Mouse (Mus musculus) cerebellum, postnatal 14 days (tissue): Measurements from ENCODE around the gene Etv6.

ENCODE experiments used
- DNase-seq, 2 experiments: peaks; one replicate each; pipeline ENCODE4 v3.0.0; 2021; ENCODE audit warnings: mixed read lengths in 2 of 2

Gene Etv6

GRCm38 (mm10) chr6:134113168-134113567 is 77.7 kb downstream of the Etv6 start:
- no peak for DNase-seq

DNA sequence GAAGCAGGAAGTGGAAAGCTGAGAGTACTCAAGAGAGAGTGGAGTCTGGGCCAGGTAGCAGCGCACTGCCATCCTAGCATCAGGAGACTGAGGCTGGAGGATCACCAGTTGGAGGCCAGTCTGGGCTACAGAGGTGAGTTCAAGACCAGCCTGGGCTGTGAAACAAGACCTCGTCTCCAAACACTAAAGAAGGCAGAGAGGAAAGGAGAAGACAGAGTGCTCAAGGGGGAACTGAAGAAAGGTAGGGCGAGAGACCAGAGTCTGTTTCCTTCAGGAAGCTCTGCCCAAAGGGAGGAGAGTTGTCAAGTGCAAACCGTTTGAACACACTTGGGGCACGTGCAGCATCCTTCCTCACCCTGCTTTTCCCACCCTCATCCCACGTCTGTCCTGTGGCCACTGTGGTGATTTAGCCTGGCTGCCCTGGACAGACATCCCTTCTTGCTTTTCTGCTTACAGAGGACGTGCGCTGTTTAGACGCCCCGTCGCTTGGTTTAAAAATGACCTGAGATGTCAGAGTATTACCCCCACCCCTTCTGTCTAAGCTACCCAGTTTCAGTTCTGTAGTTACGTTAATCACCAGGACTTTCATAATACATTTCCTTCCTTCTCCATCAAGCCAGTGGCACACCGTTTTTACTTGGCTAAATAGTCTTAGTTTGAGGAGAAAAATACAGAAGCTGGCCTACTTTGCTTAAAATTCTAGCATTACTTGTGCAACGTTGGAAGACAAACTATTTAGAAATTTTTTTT is 79.9 kb downstream of the Etv6 start:
- no peak for DNase-seq

DNA sequence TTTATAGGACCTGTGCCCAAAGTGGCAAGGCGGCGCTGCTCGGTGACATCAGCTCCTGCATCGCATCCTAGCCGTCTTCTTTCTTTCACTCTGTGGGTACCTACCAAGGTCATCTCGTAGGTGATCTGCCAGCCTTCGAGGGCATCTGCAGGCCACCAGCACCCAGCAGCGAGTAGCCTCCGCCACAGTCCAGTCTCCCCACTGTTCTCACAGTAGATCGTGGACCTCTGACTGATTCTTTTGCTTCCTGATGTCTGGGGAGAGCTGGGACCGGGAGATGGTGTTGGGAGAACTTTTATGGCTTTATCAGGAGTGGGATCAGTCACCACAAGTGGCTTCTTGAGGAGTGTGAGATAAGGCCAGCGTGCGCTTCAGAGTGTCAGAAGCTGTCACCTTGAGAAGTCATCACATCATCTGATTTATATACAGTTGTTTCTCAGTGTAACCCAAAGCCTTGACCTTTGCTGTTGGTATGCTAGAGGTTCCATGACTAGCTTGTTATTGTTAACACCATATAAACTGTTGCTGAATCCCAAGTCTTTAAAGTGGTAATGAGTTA is 82.0 kb downstream of the Etv6 start:
- no peak for DNase-seq

DNA sequence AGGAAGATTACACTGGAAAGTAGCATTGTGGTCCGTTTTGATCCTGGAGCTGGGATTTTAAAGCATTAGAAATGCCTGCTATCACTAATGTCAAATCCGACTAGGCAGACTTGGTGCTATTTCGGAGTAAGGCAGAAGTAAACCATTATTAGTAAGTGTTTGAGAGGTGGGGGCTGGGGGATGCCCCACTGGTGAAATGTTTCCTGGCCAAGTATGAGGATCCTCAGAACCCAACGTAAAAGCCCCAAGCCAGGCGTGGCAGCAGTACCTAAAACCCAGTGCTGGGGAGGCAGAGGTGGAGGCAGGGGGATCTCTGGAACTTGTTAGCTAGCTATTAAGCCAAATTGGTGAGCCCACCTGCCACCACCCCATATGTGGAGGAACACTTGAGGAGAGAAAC is 83.0 kb downstream of the Etv6 start:
- no peak for DNase-seq

DNA sequence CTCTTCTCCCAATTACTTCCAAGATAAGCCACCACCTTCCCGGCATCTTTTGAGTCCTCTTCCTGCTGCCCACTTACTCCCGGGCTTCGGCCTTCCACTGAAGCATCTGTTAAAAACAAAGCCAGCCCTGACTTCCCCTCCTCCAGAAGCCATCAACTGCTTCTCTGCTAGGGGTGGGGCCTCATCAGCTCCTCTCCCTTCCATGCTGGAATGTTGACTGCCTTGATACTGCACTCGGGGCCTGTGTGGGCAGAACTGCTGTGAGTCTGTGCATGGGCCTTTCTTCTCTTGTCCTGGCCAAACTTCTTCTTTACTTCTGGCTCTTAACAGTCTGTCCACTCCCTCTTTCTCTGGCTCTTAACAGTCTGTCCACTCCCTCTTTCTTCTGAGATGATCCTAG is 83.6 kb downstream of the Etv6 start:
- DNase-seq, result no peak

GRCm38 (mm10) chr6:134120227-134120626 is 84.7 kb downstream of the Etv6 start:
- DNase-seq, result no peak

DNA sequence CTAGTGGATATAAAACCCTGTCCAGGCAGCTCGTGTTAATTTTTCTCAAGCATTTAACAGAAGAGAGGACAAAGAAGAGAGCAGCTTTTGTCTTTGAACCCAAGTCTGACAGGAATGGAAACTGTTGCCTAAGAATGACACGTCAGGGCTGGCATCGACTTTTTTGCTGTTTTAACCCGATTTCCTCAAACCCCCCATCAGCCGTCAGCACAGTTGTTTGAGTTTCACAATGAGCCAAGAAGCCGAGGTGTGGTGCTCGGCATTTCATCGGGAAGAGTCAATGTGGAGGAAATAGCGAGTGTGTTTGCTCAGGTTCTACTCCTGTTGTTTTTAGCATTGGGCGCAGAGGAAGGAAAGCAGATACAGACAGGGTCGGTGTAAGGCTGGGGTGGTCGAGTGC is 85.2 kb downstream of the Etv6 start:
- DNase-seq, result no peak

GRCm38 (mm10) chr6:134122945-134123344 is 87.4 kb downstream of the Etv6 start:
- DNase-seq, result no peak

DNA sequence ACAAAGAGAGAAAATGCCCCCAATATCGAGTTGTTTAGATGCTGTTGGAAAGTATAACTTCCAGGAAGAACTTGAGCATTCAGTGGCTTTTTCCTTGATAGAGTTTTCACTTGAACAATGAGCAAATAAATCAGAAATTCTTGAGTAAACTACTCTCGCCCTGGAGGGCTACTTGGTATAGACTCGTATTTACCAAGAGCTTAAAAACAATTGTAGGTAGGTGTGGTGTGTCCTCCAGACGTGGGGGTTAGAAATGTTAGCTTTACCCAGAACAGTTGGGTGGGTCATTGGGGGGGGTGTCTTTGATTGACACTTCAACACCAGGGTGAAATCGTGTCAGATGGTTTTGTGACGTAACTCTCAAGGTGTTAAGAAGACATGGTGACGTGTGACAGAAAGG is 88.0 kb downstream of the Etv6 start:
- no peak for DNase-seq

GRCm38 (mm10) chr6:134124256-134124655 is 88.8 kb downstream of the Etv6 start:
- DNase-seq, result no peak

DNA sequence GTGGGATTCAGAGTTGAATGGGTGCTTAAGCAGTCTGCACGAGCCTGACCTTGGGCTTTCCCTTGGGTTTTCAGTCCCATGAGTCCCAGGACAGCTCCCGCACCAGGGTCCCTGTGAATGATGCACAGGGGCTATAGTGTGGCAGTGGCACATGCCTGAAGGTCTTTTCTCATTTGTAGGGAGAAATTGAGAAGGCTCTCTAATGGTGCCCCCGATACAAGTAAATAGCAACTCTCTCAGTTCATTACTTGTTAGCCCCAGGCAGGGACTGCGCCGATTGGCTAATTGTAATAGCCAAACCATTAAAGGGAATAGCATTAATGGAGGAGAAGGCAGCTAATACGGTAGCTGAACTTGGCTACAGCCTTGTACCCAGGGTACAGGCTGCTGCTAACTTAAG is 92.5 kb downstream of the Etv6 start:
- no peak for DNase-seq

DNA sequence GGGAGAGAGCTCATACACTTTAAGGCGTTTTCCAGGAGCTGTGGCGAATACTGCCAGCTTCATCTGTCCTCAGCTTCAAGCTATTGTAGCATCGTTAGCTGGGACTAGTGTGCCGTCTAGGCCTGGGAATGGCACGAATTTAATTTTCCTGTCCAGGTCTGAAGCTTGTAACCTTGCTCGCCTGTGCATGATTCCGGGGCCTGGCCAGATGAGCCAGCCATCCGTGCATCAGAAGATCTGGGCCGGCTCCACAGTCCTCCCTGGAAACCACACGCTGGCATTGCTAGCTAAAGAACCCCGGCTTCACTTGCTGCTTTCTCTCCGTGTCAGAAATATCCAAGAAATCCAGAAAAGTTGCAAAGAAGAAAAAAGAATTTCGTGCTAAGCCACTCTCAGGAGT is 93.1 kb downstream of the Etv6 start:
- no peak for DNase-seq

GRCm38 (mm10) chr6:134129848-134130247 is 94.3 kb downstream of the Etv6 start:
- no peak for DNase-seq

DNA sequence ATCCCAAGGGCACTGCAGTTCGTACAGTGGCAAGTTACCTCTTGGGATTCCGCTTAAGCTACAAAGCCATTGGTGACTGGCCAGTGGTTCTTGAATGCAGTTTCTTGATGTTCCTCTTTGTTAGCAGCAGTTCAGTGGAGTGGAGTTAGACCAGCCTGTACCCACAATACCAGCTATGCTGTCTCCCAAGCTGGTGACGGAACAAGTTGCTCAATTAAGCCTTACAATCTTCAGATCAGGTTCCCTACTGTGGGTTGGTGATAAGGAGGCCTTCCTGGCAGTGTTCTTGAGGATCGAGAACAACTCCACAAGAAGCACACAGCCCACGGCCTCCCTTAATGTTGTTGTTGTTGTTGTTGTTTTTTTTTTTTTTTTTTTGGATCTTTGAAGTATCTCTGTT is 95.3 kb downstream of the Etv6 start:
- DNase-seq, result no peak

GRCm38 (mm10) chr6:134131601-134132000 is 96.1 kb downstream of the Etv6 start:
- DNase-seq, result no peak

DNA sequence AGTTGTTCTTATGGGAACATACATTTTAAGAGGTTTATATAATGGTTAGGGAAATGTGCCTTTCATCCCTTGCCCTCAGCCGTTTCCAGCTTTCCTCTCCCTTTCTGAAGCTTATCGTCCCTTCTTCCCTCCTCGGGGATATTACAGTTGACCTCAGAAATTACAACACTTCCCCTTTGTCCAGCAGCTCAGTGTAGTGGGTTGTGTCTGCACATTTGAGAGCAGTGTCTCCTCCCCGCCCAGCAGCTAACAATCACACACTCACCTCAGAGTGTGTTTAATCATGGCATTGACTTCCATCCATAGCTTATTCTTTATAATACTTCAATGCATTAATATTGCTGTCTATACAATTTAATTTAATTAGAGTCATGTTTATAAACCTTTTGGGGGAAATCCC is 98.3 kb downstream of the Etv6 start:
- no peak for DNase-seq

DNA sequence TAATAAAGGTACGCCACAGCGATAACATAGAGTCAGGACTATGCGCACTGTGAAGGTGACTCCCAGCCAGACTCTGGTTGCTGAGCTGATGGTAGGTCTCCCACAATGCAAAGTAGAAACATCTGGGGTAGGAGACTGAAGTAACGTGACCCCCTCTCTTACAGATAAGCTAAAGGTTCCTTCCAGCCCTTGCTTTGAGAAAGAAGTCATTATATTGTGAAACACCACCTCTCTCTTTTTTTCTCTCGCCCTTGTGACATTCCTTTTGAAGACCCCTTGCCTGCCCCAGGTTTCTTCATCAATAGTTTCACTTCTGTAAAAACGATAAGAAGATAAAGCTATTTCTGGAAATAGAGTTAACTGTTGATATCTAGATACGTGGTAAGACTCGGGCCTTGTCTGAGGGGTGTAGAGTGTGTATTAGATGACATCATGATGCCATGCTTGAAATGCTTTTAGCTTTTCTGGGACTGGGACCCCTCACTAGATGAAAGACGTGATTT is 99.4 kb downstream of the Etv6 start:
- no peak for DNase-seq

DNA sequence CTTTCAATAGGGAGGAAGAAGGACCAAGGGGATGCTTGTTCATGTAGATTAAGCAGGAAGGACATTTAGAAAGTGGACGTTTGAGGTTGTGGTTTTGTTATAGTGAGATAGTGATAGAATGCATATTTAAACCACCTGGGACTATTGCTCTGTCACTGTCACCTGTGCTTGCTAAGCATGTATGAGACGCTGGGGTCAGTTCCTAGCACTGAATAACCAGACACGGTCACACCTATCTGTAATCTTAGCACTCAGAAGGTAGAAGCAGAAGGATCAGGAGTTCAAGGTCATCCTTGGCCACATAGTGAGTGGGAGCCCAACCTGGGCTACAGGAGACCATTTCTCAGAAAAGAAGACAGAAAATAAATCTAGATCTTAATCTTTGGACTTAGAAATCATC is 100.8 kb downstream of the Etv6 start:
- no peak for DNase-seq

DNA sequence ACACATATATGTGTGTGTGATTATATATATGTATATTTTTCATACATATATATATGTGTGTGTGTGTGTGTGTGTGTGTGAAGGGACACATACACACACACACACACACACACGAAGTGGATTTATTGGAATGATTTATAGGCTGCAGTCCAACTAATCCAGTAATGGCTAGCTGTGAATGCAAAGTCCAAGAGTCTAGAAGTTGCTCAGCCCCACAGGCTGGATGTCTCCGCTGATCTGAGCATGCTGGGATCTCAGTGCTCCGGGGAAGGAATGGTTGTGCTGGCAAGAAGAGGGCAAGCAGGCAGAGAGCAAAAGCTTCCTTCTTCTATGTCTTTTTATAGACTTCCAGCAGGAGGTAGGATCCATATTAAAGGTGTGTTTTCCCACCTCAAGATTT is 103.9 kb downstream of the Etv6 start:
- DNase-seq, result no peak

GRCm38 (mm10) chr6:134140718-134141615 is 105.5 kb downstream of the Etv6 start:
- no peak for DNase-seq

- DNase-seq, result no peak
Measured at GRCm38 (mm10) chr6:134141616-134142165, 106.2 kb downstream of the Etv6 start.

GRCm38 (mm10) chr6:134142700-134143099 is 107.2 kb downstream of the Etv6 start:
- DNase-seq, result no peak

- no peak for DNase-seq
Measured at GRCm38 (mm10) chr6:134143649-134144097, 108.2 kb downstream of the Etv6 start.
